Mouse (Mus musculus): ENCODE data around the gene Parvb. TPM values are rescaled to one million over a fixed set of nuclear protein-coding genes. Genes with fewer than 3 reads are reported as not detected.

Parvb gene
- total and polyA plus RNA-seq, 3 experiments = 4.8 to 58.0 TPM; not detected in 1

DNA sequence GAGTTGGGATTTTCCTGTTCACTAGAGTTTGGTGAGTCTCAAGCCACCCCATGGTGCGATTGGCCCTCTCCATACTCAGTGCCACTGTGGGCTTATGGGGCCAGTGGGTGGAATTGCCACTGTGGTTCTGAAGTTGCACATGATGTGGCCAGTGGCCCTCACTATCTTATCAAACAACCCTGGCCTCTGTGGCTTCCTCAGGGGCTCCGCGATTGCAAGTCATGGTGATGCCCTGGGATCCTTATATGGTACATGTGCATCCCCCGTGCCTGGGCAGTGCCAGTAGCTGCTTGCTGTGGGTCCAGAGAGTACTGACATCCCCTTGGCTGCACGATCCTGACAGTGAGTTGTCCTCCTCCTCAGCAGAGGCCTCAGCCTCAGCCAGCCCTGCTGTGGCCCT lies 25.0 kb downstream of the Parvb start:
- Histone ChIP-seq H3K27ac (ENCODE audit: control insufficient read depth, low read depth, low read length) (no peak overlapping the region), H3K9me3 (replicated peaks; ENCODE audit: insufficient read depth, low read length) (no peaks in the 10 kb centered on the region), H3K27me3 (ENCODE audit: control insufficient read depth in 1 of 2, insufficient read depth in 2 of 2, low read length in 2 of 2) (no peaks in the 10 kb centered on the region)

DNA sequence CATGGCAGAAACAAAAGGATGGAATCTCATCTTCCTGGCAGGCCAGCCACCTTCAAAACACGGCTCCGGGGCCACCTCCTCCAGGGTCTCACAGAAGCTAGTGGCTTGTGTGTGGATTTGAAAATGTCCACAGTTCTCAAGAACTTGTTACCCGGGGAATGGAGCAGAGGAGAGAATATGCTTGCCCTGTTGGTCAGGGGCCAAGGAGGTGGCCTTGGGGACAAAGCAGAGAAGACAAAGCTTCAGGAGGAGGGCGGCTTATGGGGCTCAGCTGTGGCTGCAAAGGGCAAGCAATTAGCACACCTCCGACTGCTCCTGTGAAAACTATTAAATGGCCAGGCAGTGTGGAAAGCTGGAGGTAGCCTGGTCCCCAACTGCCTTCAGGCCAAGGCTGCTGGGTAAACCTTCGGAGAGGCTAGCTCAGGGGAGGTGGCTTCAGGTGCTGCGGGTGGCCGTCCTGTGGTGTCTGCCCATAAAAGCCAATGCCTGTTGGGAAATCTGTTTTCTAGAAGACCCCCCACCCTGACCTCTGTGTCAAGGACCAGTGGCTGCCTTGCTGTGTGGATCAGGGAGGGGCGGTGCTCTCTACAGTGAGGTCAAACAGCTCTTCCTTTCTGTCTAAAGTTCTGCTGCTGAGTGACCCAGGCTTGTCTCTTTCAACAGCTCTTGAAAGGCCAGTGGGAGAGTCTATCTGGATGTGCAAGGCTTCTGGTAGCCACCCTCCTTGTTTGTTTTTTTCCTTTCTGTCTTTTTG lies 26.9 kb downstream of the Parvb start:
- H3K79me2 ChIP-seq (ENCODE audit: control insufficient read depth, insufficient read depth, low read length, poor library complexity) = no peaks in the 10 kb centered on the region
- no peaks in the 10 kb centered on the region for H3K27me3 ChIP-seq (ENCODE audit: control insufficient read depth in 1 of 2, insufficient read depth in 2 of 2, low read length in 2 of 2)
- DNase-seq (ENCODE audit: low read depth, low spot score) = no peak
- no peak overlapping the region for H3K27ac ChIP-seq (ENCODE audit: control insufficient read depth, low read depth, low read length)
- H3K4me3 ChIP-seq (ENCODE audit: control insufficient read depth in 1 of 2, insufficient read depth in 1 of 2, low read depth in 2 of 2, low read length in 2 of 2) = no peak overlapping the region
- no peak for TF ChIP-seq MEF2A (IDR thresholded peaks at IDR 0.05; ENCODE audit: extremely low read depth, insufficient replicate concordance, low read depth, low read length, poor library complexity, severe bottlenecking)
- peaks cover 0 to 5% of the 10 kb centered on the region in 2 experiments; a peak in 1 of 4 replicates for H3K36me3 ChIP-seq (ENCODE audit: control insufficient read depth in 1 of 2, insufficient read depth in 2 of 2, low read length in 2 of 2)
- H3K9ac ChIP-seq (ENCODE audit: control insufficient read depth, low read depth, low read length, poor library complexity, severe bottlenecking) = no peak overlapping the region
- no peaks in the 10 kb centered on the region for H3K9me3 ChIP-seq (replicated peaks; ENCODE audit: insufficient read depth, low read length)
- H3K4me1 ChIP-seq (ENCODE audit: control insufficient read depth in 1 of 2, insufficient read depth in 2 of 2, low read length in 2 of 2) = peaks cover 0 to 3% of the 10 kb centered on the region in 2 experiments; a peak in 2 of 4 replicates

More for the DNA sequence above, 25.0 kb downstream of the Parvb start:
- H3K9ac ChIP-seq (ENCODE audit: control insufficient read depth, low read depth, low read length, poor library complexity, severe bottlenecking) = no peak overlapping the region
- H3K79me2 ChIP-seq (ENCODE audit: control insufficient read depth, insufficient read depth, low read length, poor library complexity) = no peaks in the 10 kb centered on the region
- H3K4me1 ChIP-seq (ENCODE audit: control insufficient read depth in 1 of 2, insufficient read depth in 2 of 2, low read length in 2 of 2) = peaks cover 0 to 3% of the 10 kb centered on the region in 2 experiments; a peak in 2 of 4 replicates
- H3K36me3 ChIP-seq (ENCODE audit: control insufficient read depth in 1 of 2, insufficient read depth in 2 of 2, low read length in 2 of 2) = peaks cover 0 to 5% of the 10 kb centered on the region in 2 experiments; a peak in 1 of 4 replicates
- TF ChIP-seq EP300 (IDR thresholded peaks at IDR 0.05; ENCODE audit: low read depth in 1 of 2, low read length in 2 of 2) (peak in 1 of 2 experiments; percentile 26; a peak in 1 of 4 replicates), ZMIZ1 (IDR thresholded peaks at IDR 0.05; ENCODE audit: low read depth, low read length) (no peak)
- no peak overlapping the region for H3K4me3 ChIP-seq (ENCODE audit: control insufficient read depth in 1 of 2, insufficient read depth in 1 of 2, low read depth in 2 of 2, low read length in 2 of 2)
- DNase-seq (ENCODE audit: low read depth, low spot score) = no peak

DNA sequence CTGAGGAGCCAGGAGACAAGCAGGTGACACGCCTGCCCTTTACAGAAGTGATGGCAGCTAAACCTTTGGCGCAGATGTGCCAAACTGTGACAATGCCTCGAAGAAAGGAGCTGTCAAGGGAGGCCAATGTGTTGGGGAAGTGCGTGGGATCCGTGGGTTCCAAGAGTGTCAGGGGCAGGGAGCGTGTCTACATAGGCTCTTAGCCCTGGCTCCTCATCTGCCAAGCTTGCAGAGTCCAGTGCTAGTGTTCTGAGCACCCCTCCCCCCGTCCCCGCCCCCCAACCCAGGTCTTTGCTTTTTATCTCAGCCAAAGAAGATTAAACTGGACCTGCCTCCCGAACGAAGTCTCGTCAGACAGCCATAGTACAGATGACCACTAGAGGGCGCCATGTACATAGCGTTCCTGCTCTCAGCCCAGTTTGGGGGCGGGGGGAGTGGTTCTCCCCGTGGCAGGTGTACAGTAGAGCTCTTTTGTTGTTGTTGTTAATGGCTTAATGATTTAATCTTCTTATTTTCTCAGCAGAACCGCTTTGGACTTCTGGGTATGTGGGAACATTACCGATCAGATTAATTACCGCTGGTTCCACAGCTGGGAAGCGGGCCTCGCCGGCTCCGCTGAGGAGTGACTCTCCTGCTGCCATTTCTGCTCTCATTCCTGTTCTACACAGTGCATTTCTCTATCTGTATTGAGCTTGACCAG lies 28.4 kb downstream of the Parvb start:
- peaks cover 0 to 5% of the 10 kb centered on the region in 2 experiments; a peak in 1 of 4 replicates for H3K36me3 ChIP-seq (ENCODE audit: control insufficient read depth in 1 of 2, insufficient read depth in 2 of 2, low read length in 2 of 2)
- no peaks in the 10 kb centered on the region for H3K79me2 ChIP-seq (ENCODE audit: control insufficient read depth, insufficient read depth, low read length, poor library complexity)
- no peak overlapping the region for H3K27ac ChIP-seq (ENCODE audit: control insufficient read depth, low read depth, low read length)
- H3K9me3 ChIP-seq (replicated peaks; ENCODE audit: insufficient read depth, low read length) = no peaks in the 10 kb centered on the region
- peaks cover 0 to 3% of the 10 kb centered on the region in 2 experiments; a peak in 2 of 4 replicates for H3K4me1 ChIP-seq (ENCODE audit: control insufficient read depth in 1 of 2, insufficient read depth in 2 of 2, low read length in 2 of 2)
- TF ChIP-seq RAD21 (IDR thresholded peaks at IDR 0.05; ENCODE audit: low read depth, low read length) (peak; percentile 66), ZC3H11A (IDR thresholded peaks at IDR 0.05; ENCODE audit: low read depth, low read length) (0 out of 2 replicates have a peak, but pooled peaks have one; percentile 8), SMC3 (IDR thresholded peaks at IDR 0.05; ENCODE audit: low read depth, low read length) (peak; percentile 61), ETS1 (IDR thresholded peaks at IDR 0.05; ENCODE audit: low read depth, low read length) (no peak), CTCF (IDR thresholded peaks at IDR 0.05 in 2 of 3, conservative IDR thresholded peaks at IDR 0.05 in 1 of 3; ENCODE audit: control insufficient read depth in 1 of 3, insufficient read depth in 1 of 3, low read depth in 2 of 3, low read length in 3 of 3, poor library complexity in 1 of 3, severe bottlenecking in 1 of 3) (peak; percentile 73 to 90 (median 82)), MAZ (IDR thresholded peaks at IDR 0.05; ENCODE audit: low read depth, low read length) (peak; percentile 41; the same call in 1 of the 2 replicates), ZNF384 (IDR thresholded peaks at IDR 0.05; ENCODE audit: low read depth, low read length) (no peak)
- peak; percentile 69 for DNase-seq (ENCODE audit: low read depth, low spot score)
- no peak overlapping the region for H3K4me3 ChIP-seq (ENCODE audit: control insufficient read depth in 1 of 2, insufficient read depth in 1 of 2, low read depth in 2 of 2, low read length in 2 of 2)
- H3K9ac ChIP-seq (ENCODE audit: control insufficient read depth, low read depth, low read length, poor library complexity, severe bottlenecking) = no peak overlapping the region
- H3K27me3 ChIP-seq (ENCODE audit: control insufficient read depth in 1 of 2, insufficient read depth in 2 of 2, low read length in 2 of 2) = no peaks in the 10 kb centered on the region

All from MEL (cell line).